Mouse (Mus musculus): ENCODE measurements around the gene Commd1. TPM values are rescaled to one million over a fixed set of nuclear protein-coding genes. Genes with fewer than 3 reads are reported as not detected.
A peak's percentile ranks its signal among the peaks of the same experiment; 100 is the strongest.

Gene Commd1
- polyA plus RNA-seq, 1 experiment from 2014 or later = 127 TPM

GRCm38 (mm10) chr11:22957791-22958374, 24.3 kb downstream of the Commd1 start:
- peak; percentile 67 for TF ChIP-seq CTCF (IDR thresholded peaks at IDR 0.05)
- in situ Hi-C loops (cut with MboI; ENCODE audit: low pct_unique_long_range_greater_than_20kb) = no loop called here
- ChIA-PET POLR2A (interaction anchor here (0.6 to 0.8 kb wide), 2 partner anchors 98 to 113 kb away, joined by 3 to 6 read pairs; no protein-coding TSS in a partner anchor), CTCF (interaction anchor here (0.6 to 6.1 kb wide), 7 partner anchors 111 to 332 kb away, joined by 3 to 52 read pairs (median 4); no protein-coding TSS in a partner anchor)
- ATAC-seq (no peak), DNase-seq (ENCODE audit: low read depth, low spot score) (no peak)
- H3K27me3 ChIP-seq = no peaks in the 10 kb centered on the region

GRCm38 (mm10) chr11:22956830-22957229, 25.4 kb downstream of the Commd1 start:
- POLR2A ChIA-PET = interaction anchor here (0.6 kb wide), 1 partner anchor 112 kb away, joined by 3 read pairs; no protein-coding TSS in a partner anchor
- CTCF ChIA-PET = interaction anchor here (0.6 to 6.1 kb wide), 25 partner anchors 8 to 505 kb away, joined by 3 to 52 read pairs (median 4); partner anchors contain the start of genes Commd1 and Gm28048
- in situ Hi-C loops (cut with MboI; ENCODE audit: low pct_unique_long_range_greater_than_20kb) = no loop called here
- peak; percentile 88 for TF ChIP-seq CTCF (IDR thresholded peaks at IDR 0.05)
- no peaks in the 10 kb centered on the region for H3K27me3 ChIP-seq
- ATAC-seq (peak; percentile 94), DNase-seq (ENCODE audit: low read depth, low spot score) (no peak)

GRCm38 (mm10) chr11:22956346-22956745, 25.8 kb downstream of the Commd1 start:
- no peak for TF ChIP-seq CTCF (IDR thresholded peaks at IDR 0.05)
- DNase-seq (ENCODE audit: low read depth, low spot score) (no peak), ATAC-seq (no peak)
- in situ Hi-C loops (cut with MboI; ENCODE audit: low pct_unique_long_range_greater_than_20kb) = no loop called here
- ChIA-PET POLR2A (no interaction called here), CTCF (interaction anchor here (0.6 to 6.1 kb wide), 22 partner anchors 8 to 505 kb away, joined by 3 to 52 read pairs (median 4); partner anchors contain the start of genes Commd1 and Gm28048)
- H3K27me3 ChIP-seq = no peaks in the 10 kb centered on the region

GRCm38 (mm10) chr11:22952668-22953067, 29.5 kb downstream of the Commd1 start:
- CTCF ChIA-PET = no interaction called here
- DNase-seq (ENCODE audit: low read depth, low spot score) (no peak), ATAC-seq (no peak)
- POLR2A ChIA-PET = no interaction called here
- TF ChIP-seq CTCF (IDR thresholded peaks at IDR 0.05) = no peak
- H3K27me3 ChIP-seq = no peaks in the 10 kb centered on the region
- in situ Hi-C loops (cut with MboI; ENCODE audit: low pct_unique_long_range_greater_than_20kb) = loop anchor here (5.0 kb wide), 1 partner anchor 80 kb away; no protein-coding TSS in a partner anchor

GRCm38 (mm10) chr11:22950131-22950530, 32.1 kb downstream of the Commd1 start:
- no peak for DNase-seq (ENCODE audit: low read depth, low spot score)
- ChIA-PET CTCF (interaction anchor here (0.8 kb wide), 1 partner anchor 318 kb away, joined by 3 read pairs; no protein-coding TSS in a partner anchor), POLR2A (no interaction called here)
- no peak for TF ChIP-seq CTCF (IDR thresholded peaks at IDR 0.05)
- no peak for ATAC-seq
- in situ Hi-C loops (cut with MboI; ENCODE audit: low pct_unique_long_range_greater_than_20kb) = loop anchor here (5.0 kb wide), 1 partner anchor 78 kb away; no protein-coding TSS in a partner anchor
- no peaks in the 10 kb centered on the region for H3K27me3 ChIP-seq

- CTCF ChIA-PET = interaction anchor here (1.5 kb wide), 1 partner anchor 328 kb away, joined by 4 read pairs; no protein-coding TSS in a partner anchor
- H3K27me3 ChIP-seq = no peaks in the 10 kb centered on the region
- ATAC-seq (no peak), DNase-seq (ENCODE audit: low read depth, low spot score) (no peak)
- in situ Hi-C loops (cut with MboI; ENCODE audit: low pct_unique_long_range_greater_than_20kb) = no loop called here
- POLR2A ChIA-PET = no interaction called here
- no peak for TF ChIP-seq CTCF (IDR thresholded peaks at IDR 0.05)
Observed at GRCm38 (mm10) chr11:22949101-22949500, 33.1 kb downstream of the Commd1 start.

- no peak for TF ChIP-seq CTCF (IDR thresholded peaks at IDR 0.05)
- in situ Hi-C loops (cut with MboI; ENCODE audit: low pct_unique_long_range_greater_than_20kb) = no loop called here
- no peaks in the 10 kb centered on the region for H3K27me3 ChIP-seq
- DNase-seq (ENCODE audit: low read depth, low spot score) (no peak), ATAC-seq (no peak)
- CTCF ChIA-PET = interaction anchor here (0.6 to 1.7 kb wide), 3 partner anchors 10 to 307 kb away, joined by 3 to 5 read pairs (median 3); no protein-coding TSS in a partner anchor
- POLR2A ChIA-PET = no interaction called here
Observed at GRCm38 (mm10) chr11:22938983-22939382, 43.2 kb downstream of the Commd1 start.

GRCm38 (mm10) chr11:22937716-22938316, 44.4 kb downstream of the Commd1 start:
- no peak for DNase-seq (ENCODE audit: low read depth, low spot score)
- in situ Hi-C loops (cut with MboI; ENCODE audit: low pct_unique_long_range_greater_than_20kb) = no loop called here
- ChIA-PET POLR2A (no interaction called here), CTCF (interaction anchor here (1.7 kb wide), 1 partner anchor 8 kb away, joined by 5 read pairs; no protein-coding TSS in a partner anchor)
- H3K27me3 ChIP-seq = no peaks in the 10 kb centered on the region
- TF ChIP-seq CTCF (IDR thresholded peaks at IDR 0.05) = no peak
- ATAC-seq = no peak

GRCm38 (mm10) chr11:22936446-22937125, 45.6 kb downstream of the Commd1 start:
- POLR2A ChIA-PET = no interaction called here
- in situ Hi-C loops (cut with MboI; ENCODE audit: low pct_unique_long_range_greater_than_20kb) = no loop called here

GRCm38 (mm10) chr11:22932167-22932566, 50.0 kb downstream of the Commd1 start:
- no peak for TF ChIP-seq CTCF (IDR thresholded peaks at IDR 0.05)
- ATAC-seq (no peak), DNase-seq (ENCODE audit: low read depth, low spot score) (no peak)
- no peaks in the 10 kb centered on the region for H3K27me3 ChIP-seq
- in situ Hi-C loops (cut with MboI; ENCODE audit: low pct_unique_long_range_greater_than_20kb) = no loop called here
- ChIA-PET CTCF (no interaction called here), POLR2A (no interaction called here)

More at GRCm38 (mm10) chr11:22936446-22937125, 45.6 kb downstream of the Commd1 start:
- no peak for TF ChIP-seq CTCF (IDR thresholded peaks at IDR 0.05)
- DNase-seq (ENCODE audit: low read depth, low spot score) (no peak), ATAC-seq (no peak)
- H3K27me3 ChIP-seq = no peaks in the 10 kb centered on the region
- CTCF ChIA-PET = interaction anchor here (1.4 kb wide), 1 partner anchor 233 kb away, joined by 3 read pairs; no protein-coding TSS in a partner anchor
